Mouse (Mus musculus): ENCODE data around the gene Lgals9. TPM values are rescaled to one million over a fixed set of nuclear protein-coding genes. Genes with fewer than 3 reads are reported as not detected.
A peak's percentile ranks its signal among the peaks of the same experiment; 100 is the strongest.

The Lgals9 gene
- total RNA-seq, 2 experiments from 2014 or later: 6.6 to 10.1 TPM

GRCm38 (mm10) chr11:78967371-78967770 is 17.4 kb downstream of the Lgals9 start:
- H3K27ac ChIP-seq: no peak overlapping the region
- intact Hi-C loops (cut with DNase I): loop anchor here (1.0 to 5.0 kb wide), 3 partner anchors 45 to 330 kb away; partner anchors contain the start of gene Gm9964
- peak; percentile 66 for DNase-seq
- TF ChIP-seq CTCF (IDR thresholded peaks at IDR 0.05): peak; percentile 79
- no peak overlapping the region for H3K4me3 ChIP-seq

GRCm38 (mm10) chr11:78961221-78961620 is 23.5 kb downstream of the Lgals9 start:
- DNase-seq: no peak
- intact Hi-C loops (cut with DNase I): no loop called here

DNA sequence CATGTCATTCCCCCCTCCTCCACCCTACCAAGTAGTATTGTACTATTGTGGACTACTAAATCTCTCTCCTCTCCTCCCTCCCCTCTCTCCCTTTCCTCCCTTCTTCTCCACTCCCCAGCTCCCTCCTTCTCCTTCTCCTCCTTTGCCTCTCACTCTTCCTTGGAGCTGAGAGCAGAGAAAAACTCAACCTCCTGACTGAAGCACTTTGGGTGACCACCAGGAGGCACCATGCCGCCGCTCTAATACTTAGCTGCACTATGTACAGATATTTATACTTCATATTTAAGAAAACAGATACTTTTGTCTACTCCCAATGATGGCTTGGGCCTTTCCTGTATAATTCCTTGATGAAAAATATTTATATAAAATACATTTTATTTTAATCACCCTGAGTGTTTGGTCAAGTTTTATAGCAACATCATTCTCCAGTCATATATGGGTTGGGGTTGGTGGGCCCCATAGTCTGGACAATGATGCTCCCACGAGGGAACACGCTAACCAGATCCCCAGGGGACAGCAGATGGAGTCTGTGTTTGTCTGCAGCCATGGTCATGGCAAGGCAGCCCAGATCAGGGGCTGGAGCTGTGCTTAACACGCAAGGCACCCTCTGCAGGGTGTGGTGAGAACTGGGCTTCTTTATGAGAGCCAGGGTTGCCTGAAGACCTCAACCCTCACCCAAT is 24.8 kb downstream of the Lgals9 start:
- peak; percentile 39 for DNase-seq
- intact Hi-C loops (cut with DNase I): loop anchor here (5.0 kb wide), 1 partner anchor 123 kb away; no protein-coding TSS in a partner anchor

More at GRCm38 (mm10) chr11:78961221-78961620, 23.5 kb downstream of the Lgals9 start:
- Histone ChIP-seq H3K27ac (no peak overlapping the region), H3K4me3 (no peak overlapping the region)
- TF ChIP-seq CTCF (IDR thresholded peaks at IDR 0.05): no peak

GRCm38 (mm10) chr11:78959367-78959766 is 25.4 kb downstream of the Lgals9 start:
- no peak for TF ChIP-seq CTCF (IDR thresholded peaks at IDR 0.05)
- Histone ChIP-seq H3K27ac (no peak overlapping the region), H3K4me3 (no peak overlapping the region)
- intact Hi-C loops (cut with DNase I): loop anchor here (5.0 kb wide), 1 partner anchor 122 kb away; no protein-coding TSS in a partner anchor
- no peak for DNase-seq

More for the DNA sequence above, 24.8 kb downstream of the Lgals9 start:
- no peak overlapping the region for H3K27ac ChIP-seq
- no peak overlapping the region for H3K4me3 ChIP-seq
- TF ChIP-seq CTCF (IDR thresholded peaks at IDR 0.05): peak; percentile 72

- intact Hi-C loops (cut with DNase I): loop anchor here (5.0 kb wide), 1 partner anchor 119 kb away; no protein-coding TSS in a partner anchor
- H3K4me3 ChIP-seq: no peak overlapping the region
- no peak overlapping the region for H3K27ac ChIP-seq
- peak; percentile 91 for TF ChIP-seq CTCF (IDR thresholded peaks at IDR 0.05)
- DNase-seq: peak; percentile 80
Observed at GRCm38 (mm10) chr11:78956260-78956659, 28.5 kb downstream of the Lgals9 start.

DNA sequence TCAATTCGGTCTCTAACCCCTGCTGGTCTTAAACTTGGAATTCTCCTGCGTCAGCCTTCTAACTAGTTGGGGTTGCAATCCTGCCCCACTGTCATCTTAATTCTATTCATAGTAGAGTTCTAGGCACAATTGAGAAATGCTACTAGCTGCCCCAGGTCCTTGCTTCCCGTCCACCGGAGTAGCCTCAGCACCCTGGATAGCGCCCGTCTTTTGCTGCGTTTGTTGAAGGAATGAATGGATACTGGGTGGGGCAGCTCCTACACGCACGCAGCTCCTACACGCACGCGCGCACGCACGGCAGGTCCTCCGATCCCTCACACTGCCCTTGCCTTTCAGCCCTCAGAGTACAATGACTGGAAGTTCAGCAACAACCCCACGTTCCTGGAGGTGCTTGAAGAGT is 32.3 kb downstream of the Lgals9 start:
- no peak for TF ChIP-seq CTCF (IDR thresholded peaks at IDR 0.05)
- peak; percentile 36 for DNase-seq
- H3K27ac ChIP-seq: no peak overlapping the region
- no peak overlapping the region for H3K4me3 ChIP-seq
- intact Hi-C loops (cut with DNase I): no loop called here

- TF ChIP-seq CTCF (IDR thresholded peaks at IDR 0.05): no peak
- Histone ChIP-seq H3K27ac (no peak overlapping the region), H3K4me3 (no peak overlapping the region)
- DNase-seq: peak; percentile 38
- intact Hi-C loops (cut with DNase I): no loop called here
Observed at GRCm38 (mm10) chr11:78950365-78950764, 34.4 kb downstream of the Lgals9 start.

DNA sequence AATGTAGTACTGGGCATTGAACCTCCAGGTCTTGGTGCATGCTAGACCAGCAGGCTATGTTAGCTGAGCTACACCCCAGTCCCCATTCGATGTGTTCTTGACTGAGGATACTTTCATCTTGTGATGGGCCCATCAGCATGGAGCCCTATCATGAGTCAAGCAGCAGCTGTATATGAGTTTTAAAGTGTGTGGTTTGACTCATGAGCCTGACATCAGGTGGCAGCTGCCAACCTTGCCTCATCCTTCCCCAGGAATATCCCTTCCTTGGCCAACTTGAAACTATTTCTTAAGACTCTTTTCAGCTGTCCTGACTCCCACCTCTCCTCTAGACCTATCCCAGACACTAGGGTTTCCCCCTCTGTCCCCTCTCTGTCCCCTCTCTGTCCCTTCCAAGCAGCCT is 41.7 kb downstream of the Lgals9 start:
- Histone ChIP-seq H3K4me3 (no peak overlapping the region), H3K27ac (no peak overlapping the region)
- TF ChIP-seq CTCF (IDR thresholded peaks at IDR 0.05): no peak
- DNase-seq: no peak
- intact Hi-C loops (cut with DNase I): no loop called here

GRCm38 (mm10) chr11:78935178-78935577 is 49.6 kb downstream of the Lgals9 start:
- DNase-seq: no peak
- intact Hi-C loops (cut with DNase I): no loop called here
- TF ChIP-seq CTCF (IDR thresholded peaks at IDR 0.05): no peak
- peak overlapping the region; percentile 69 for H3K27ac ChIP-seq
- H3K4me3 ChIP-seq: peak overlapping the region; percentile 42

DNA sequence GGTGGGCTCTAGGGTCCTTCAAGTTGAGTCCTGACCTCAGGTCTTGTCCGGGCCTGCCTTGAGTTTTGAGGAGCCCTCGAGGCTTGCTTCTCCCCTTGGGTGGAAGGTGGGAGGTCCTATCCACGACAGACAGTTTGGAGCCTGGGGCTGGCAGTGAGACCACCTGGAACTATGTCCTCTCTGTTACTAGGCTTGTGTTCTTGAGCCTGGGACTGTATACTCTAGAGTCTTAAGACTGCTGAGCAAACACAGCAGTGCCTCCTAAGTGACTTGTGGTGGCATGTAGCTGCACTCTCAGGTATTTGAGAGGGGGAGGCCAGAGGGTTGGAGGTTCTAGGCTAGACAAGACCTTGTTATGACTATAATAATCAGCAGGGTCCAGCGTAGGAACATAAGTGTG is 50.0 kb downstream of the Lgals9 start:
- Histone ChIP-seq H3K27ac (peak overlapping the region; percentile 69), H3K4me3 (peak overlapping the region; percentile 23; the same call in 1 of the 2 replicates)
- intact Hi-C loops (cut with DNase I): no loop called here
- no peak for TF ChIP-seq CTCF (IDR thresholded peaks at IDR 0.05)
- DNase-seq: no peak

DNA sequence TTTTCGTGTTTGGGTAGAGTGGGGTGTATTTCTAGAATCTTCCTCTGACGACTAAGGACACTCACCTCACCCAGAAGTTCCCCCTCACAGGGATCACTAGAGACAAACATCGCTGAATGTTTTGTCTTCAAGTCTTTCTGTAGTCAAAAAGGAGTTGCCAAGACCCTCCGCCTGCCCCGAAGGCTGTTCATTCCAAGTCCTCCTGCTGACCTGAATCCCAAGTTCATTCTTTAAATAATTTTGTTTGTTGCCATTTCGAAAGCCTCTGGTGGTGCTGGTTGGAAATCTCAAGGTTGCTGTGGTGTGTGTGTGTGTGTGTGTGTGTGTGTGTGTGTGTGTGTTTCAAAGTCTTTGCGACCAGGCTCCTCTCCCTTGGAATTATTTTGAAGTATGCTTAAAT is 50.4 kb downstream of the Lgals9 start:
- intact Hi-C loops (cut with DNase I): no loop called here
- no peak for TF ChIP-seq CTCF (IDR thresholded peaks at IDR 0.05)
- no peak for DNase-seq
- peak overlapping the region; percentile 69 for H3K27ac ChIP-seq
- no peak overlapping the region for H3K4me3 ChIP-seq

DNA sequence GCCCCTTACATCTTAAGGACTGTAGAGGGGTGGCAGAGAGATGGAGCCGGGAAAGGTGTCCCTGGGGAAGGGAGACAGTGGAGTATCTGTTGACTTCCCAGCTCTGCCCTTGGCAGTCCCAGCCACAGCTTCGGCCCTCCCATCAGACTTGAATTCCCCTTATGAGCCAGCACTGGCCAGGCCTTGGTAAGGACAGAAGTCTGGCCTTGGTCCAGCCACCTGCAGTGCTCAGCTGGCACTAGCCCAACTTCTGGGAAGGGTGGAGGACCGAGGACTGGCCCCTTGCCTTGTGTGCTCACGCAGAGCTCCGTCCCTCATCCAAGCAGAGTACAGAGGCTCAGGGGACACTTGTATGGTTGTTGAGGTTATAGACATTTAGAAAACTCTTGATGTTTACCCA is 55.4 kb downstream of the Lgals9 start:
- no peak for TF ChIP-seq CTCF (IDR thresholded peaks at IDR 0.05)
- Histone ChIP-seq H3K27ac (no peak overlapping the region; the same call in 1 of the 2 replicates), H3K4me3 (no peak overlapping the region)
- peak; percentile 83 for DNase-seq
- intact Hi-C loops (cut with DNase I): loop anchor here (10.0 kb wide), 1 partner anchor 365 kb away; no protein-coding TSS in a partner anchor

GRCm38 (mm10) chr11:78924916-78925315 is 59.8 kb downstream of the Lgals9 start:
- no peak for TF ChIP-seq CTCF (IDR thresholded peaks at IDR 0.05)
- DNase-seq: peak; percentile 39
- Histone ChIP-seq H3K4me3 (peak overlapping the region; percentile 71), H3K27ac (peak overlapping the region; percentile 66)
- intact Hi-C loops (cut with DNase I): loop anchor here (10.0 kb wide), 1 partner anchor 360 kb away; no protein-coding TSS in a partner anchor
